Mouse (Mus musculus) cerebellum, adult 2 months (tissue): ENCODE results near the gene Tob1.

ENCODE experiments used
- CTCF ChIP-seq: fragments of 200-500 bp; IDR thresholded peaks from 2 replicates; pipeline ENCODE4 v1.5.1; 2011; ENCODE audit warnings: low read depth, mild to moderate bottlenecking, control low read depth, low read length, moderate library complexity, borderline replicate concordance; ENCODE audit not compliant: insufficient read depth
- POLR2A ChIP-seq: fragments of 200-500 bp; IDR thresholded peaks from 2 replicates; pipeline ENCODE4 v1.6.1; 2011; ENCODE audit warnings: low read length, control low read depth, borderline replicate concordance; ENCODE audit not compliant: insufficient read depth

- TF ChIP-seq CTCF (no peak), POLR2A (no peak)
These were observed 48.6 kb downstream of the Tob1 start for GRCm38 (mm10) chr11:94259814-94260213.
